Mouse (Mus musculus): Measurements from ENCODE around the gene Scn3b.

Gene Scn3b

DNA sequence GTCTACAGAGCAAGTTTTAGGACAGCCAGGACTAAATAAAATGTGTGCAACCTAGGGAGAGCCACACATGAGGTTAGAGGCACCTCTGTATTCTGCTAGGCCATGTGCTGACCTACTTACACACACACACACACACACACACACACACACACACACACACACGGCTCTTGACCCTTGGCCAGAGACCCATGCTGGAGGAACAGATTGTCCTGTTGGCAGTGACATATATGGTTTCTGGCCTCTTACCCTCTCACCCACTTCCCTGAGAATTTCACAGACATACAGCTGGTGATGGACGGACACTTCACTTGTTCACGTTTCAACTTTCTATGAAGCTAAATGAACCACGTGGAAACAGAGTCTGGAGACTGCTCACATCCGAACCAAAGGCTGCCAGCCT is 49.8 kb downstream of the Scn3b start:
- DNase-seq = no peak

DNA sequence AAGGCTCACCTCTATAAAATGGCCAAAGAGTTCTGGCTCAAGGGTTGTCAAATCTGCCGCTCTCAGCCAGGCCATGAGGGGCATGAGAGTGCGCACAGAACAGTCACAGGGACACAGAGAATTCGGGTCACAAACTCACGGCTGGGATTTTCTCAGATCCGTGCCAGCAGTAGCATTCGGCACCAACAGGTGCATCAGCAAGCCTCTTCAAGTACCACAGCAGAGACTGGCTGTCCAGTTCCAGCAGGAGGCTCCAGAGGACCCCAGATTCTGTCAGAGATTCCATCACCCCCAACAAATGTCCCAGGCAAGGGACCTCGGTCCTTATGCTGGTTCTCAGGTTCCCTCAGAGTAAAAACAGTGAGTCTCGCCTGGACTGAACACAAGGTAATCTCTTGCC is 51.4 kb downstream of the Scn3b start:
- no peak for DNase-seq

DNA sequence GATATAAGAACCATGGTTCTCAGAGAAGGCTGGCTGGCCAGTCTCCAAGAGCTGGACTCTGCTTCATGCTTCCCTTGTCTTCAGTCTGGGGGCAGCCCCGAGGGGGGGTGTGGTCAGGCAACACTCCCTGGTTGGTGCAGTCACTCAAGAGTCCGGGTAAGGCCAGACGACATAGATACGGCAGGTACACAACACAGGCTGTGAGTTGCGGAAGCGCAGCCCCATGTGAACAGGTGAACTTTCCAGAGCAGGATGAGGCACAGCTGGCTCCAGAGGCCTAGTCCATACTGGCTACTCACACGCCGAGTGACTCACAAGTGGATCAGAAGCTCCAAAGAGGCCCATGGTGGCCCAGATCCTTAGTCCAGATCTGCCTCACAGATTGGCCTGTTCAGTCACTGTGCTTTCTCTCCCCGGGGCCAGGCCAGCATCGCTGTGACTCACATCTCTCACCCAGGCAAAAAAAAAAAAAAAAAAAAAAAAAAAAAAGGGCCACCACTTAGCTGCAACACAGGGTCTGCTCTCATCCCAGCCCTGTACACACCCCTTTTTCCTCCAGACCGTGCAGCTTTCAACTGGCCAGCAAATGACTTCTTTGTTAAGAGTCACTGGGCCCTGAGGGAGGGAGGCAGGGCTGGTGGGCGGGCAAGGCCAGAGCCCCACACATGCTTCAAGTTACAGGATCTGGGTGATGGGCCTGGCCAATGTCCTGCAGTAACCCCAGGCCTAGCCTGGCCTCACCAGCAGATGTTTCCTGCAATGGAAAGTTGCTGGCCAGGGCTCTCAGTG is 52.1 kb downstream of the Scn3b start:
- peak; percentile 18 to 38 for DNase-seq

DNA sequence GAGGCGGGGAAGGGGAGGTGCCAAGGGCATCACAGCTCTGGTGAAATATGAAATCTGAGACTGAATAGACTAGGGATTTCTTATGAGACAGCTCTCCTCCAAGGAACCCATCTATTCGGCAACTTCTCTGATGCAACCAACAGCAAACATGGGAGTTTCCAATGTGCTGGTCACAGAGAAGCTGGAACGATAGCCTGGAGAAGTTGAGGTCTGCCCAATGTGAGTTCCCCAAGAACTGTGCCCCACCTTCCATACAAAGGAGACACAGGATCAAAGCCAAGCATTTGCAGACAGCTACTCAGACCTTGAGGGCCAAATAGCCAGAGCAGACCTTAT is 52.6 kb downstream of the Scn3b start:
- no peak for DNase-seq

DNA sequence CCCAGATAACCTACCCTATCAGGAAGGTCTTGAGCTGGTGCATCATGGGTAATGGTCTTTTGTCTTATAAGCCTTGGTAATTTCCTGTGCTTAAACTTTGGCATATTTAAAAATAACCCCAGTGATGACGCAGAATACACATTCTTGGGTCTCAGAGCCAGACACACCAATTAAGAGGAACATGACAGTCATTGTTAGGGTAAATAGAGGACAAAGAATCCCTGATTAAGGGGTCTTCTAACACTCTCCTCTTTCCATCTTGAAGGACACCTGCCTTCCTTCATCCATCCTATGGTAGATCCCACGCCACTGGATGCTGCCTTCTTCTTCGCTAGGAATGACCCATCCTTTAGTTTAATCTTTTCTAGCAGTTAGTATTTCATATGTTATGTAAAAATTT is 53.4 kb downstream of the Scn3b start:
- no peak for DNase-seq

DNA sequence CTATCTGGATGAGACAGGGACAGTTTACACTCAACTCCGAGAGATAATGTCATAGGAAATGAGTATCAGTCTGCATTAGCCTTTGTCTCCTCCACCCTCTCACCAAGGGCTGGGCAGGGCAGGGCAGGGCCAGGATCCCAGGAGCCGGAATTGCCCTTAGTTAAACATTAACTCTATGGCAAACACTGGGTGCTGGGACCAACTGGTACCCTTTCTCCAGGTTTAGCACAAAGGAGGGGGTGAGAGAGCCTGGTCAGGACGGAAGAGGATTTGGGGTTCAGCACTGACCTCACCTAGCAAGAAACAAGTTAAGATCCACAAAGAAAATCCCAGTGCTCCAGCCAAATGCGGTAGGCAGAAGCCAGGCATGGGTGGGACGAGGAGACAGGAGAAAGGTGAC is 54.2 kb downstream of the Scn3b start:
- no peak for DNase-seq

DNA sequence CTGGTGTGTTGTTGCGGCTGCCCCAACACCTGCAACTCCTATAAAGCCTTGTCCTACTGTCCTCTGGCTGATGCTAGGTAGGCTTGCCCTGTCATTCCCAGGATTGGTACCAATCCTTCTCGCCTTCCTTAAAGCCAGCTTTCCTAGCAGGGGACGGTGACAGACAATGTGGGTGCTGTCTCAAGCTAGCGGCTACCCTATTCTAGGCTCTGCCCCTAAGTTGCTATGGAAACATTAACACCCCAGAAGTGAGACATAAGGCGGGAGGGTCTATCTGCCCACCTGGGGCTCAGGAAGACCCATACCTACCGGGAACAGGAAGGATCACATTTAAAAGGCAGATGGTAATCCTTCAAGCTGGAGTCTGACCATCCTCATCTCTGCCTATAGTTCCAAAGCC is 54.8 kb downstream of the Scn3b start:
- no peak for DNase-seq

DNA sequence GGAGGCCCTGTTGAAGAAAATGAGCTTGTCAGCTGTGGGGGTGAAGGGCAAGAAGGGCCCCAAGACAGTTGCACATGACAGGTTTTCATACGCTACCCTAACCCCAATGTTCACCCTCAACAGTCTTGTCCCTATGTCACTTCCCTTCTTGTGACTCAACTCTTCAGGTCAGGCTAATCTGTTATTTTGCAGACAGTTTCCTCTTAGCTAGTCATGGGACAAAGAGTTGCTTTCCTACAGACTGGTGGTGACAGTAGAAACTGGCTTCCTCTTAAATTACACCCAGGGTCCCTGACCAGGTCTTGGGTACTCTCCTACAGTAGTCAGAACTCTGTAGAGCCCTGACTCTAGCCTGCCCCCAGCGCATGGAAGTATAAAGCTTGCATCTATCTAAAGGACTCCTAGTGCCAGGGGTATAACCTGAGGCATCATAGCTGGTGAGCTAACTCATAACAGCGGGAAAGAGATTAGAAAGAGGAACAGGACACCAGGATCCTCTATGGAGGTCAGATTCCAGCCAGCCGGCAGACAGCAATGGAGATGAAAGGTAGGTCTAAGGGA is 55.3 kb downstream of the Scn3b start:
- no peak for DNase-seq

DNA sequence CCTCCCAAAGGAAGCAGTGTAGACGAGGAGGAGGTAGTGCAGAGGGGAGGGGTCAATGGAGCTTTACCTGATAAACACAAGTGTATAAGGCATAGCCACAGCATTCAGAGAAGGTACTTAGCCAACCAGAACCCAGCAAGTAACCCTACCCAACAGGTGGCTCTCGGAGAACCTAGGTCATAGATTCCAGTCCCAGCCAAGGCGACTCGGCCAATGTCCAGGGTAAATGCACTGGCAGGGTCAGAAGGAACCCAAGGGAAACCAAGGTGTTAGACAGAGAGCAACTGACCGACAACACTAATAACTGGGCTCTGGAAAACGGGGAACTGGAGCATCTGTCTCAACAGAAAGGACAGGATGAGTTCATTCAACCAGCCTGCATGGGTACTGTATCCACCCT is 55.8 kb downstream of the Scn3b start:
- no peak for DNase-seq

DNA sequence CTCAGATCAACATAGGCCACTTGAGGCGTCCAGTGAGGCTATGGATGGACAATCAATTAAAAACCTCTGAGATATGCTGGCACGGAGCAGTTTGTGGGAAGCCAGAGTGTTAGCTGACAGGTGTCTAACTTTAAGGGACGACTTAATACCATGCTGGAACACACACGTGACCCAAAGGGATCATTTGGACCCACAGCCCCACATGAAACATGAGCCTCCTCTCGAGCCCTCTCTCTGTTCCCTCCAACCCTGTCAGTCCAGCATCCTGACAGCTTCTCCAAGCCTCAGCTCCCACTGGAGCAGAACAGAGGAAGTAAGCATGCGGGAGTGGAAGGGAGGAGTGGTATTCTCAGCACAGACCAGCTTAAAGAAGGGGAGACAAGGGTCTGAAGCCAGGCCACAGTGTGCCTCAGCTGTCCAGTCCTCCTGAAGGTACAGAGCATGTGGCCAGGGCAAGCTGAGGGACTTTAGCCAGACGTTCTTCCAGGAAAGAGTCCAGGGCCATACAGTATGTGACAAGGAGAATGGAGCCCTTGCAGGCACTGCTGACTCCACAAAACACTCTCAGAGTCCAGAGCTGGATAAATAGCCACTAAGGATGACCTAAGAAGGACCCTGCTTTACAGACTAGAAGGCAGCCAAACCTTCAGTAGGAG is 57.4 kb downstream of the Scn3b start:
- DNase-seq = no peak

DNA sequence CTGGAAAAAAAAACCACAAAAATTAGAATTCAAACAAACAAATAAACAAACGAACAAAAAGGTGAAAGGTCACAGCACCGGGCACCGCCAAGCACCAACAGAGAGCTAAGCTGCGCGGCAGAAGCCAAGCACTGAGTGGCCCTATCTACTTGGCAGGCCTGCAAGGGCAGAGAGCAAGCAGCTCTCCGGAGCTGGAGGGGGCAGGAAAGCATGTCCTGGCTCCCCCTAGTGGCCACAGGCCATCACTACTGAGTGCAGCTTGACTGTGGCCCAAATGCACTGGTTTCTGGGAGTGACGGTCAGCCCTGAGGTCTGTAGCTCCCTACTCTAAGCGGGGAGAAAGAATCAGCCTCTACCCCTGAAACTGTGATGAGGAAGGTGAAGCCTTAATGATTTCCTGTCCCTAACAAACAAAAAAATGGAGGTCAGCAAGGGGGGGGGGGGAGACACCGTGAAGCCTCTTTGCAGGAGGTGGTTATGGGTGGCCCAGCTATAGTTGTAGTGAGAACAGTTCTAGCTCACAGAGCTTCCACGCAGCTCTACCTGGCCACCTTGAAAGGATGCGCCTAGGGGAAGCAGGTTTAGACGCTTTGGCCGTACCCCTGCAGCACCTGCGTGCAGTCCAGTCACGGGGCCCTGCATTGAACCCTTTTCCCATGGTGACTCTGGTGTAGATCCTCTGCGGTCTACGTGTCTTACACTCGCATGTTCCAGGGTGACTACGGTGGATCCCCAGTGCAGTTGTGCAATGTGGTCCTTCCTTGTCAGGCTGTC is 61.8 kb downstream of the Scn3b start:
- peak; percentile 60 to 79 for DNase-seq

DNA sequence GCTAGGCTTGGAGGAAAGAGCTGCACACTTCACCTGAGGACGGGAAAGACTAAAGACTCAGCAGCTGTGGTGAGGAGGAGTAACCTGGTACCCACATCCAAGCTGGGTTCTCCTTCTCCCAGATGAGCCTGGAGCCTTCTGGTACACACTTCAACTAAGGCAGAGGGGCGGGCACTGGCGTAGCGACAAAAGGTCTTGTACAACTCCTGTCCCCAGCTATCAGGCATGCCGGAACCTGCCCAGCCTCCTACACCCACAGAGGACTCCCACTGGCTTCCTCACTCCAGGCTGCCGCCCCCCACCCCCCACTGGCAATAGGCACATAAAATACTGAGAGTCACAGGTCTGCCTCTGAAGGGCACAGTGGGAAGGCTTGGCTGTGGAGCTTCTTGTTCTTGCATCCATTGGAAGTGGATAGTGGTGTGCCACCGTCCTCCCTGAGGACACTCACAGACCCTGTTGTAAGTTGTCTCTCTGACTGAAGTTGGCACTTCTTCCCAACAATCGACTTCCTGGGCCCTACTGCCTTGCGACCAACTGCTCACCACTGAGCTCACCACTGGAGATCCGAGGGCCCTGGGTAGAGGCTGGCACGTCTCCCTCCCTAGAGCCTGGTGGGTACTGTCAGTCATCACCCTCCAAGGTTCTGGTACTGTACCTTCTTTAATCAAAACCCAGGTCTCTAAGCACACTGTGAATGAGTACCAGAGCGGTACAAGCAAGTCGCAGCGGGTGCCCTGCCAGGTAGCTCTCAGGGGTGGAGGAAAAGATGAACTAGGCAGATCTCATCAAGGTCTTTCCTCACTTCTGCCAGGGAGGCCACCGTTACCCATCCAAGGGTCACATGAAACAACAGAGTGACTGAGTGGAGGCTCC is 62.6 kb downstream of the Scn3b start:
- DNase-seq = no peak

DNA sequence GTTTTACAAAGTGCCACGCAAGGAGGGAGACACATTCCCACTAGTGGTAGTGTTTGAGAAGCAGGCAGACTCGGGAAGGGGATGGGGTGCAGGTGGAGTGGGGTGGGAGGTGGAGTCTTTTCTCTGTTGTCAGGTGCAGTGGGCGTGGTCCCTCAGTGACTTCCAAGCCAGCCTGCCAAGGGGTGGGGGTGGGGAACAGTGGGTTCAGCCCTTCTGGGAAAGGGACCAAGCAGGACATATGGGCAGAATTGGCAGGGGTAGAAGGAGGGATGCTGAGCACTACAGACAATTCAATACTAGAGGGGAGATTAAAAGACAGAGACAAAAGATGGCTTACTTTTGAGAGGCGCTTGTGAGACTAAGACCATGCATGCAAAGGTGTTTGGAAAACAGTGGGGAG is 63.3 kb downstream of the Scn3b start:
- no peak for DNase-seq

DNA sequence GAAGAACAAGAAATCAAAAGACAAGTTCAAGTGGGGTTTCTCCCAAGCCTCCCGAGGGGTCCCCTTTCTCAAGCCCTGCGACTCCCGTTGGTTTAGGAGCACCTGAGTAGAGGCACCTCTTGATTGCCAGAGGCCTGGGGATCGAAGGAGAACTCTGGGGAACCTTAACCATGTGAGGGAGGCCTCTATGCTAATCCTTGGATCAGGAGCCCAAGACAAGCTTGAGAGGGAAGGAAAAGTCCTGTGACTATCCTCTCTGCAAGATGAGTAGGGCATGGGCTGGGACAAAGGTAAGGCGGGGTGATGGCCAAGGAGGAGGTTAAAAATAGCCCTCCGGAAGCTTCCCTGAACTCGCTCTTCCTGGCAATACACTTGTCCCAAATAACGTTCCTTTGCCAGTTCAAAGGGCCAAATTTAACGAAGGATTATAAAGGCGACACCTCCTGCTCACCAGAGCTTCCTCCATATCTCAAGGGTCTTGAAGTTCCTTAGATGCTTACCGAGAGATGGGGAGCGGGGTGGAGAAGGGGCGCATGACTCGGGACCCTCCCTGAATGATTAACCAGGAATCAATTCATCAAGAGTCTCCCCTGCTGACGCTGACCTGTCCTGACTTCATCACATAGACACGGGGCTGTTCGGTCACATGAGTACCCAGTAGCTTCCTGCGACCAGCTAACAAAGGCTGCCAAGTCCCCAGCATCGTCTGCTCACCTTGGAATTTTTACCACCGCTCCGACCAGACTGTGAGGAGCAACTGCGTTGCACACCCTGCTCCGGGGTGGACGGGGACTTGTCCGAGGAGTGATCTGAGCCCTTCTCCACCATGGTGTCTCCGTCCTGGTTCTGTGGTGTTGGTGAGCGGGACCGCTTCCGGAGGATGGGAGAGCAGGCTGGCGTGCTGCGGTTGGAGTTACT is 64.0 kb downstream of the Scn3b start:
- DNase-seq = no peak

DNA sequence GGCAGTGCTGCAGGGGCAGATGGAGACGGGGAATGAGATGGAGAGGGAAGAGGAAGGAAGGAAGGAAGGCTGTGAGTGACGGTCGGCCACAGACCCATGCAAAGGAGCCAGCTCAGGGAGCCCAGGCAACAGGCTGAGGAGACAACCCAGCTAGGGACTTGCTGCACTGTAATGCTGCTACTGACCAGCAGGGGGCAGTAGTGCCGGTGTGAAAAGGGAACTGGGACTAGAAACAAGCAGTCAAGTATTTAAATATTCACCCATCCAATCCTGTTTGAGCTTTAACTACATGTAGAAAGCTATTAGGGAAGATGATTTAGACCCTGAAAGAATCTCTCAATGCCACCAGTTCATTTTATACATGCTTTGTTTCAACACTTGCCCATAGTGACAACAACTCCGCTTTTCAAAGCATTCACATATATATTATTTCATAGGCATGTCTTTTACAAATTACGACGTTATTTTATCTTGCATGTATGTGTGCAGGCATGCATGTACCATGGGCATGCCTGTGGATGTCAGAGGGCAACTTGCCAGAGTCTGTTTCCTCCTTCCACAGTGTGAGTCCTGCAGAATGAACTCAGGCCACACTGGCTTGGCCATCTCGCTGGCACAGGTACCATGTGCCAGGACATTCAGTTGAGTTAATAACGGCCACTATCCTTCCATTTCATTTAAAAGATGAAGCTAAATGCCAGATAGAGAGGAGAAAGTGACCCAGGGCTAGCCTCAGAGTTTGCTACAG is 64.8 kb downstream of the Scn3b start:
- DNase-seq = peak; percentile 28 to 74

DNA sequence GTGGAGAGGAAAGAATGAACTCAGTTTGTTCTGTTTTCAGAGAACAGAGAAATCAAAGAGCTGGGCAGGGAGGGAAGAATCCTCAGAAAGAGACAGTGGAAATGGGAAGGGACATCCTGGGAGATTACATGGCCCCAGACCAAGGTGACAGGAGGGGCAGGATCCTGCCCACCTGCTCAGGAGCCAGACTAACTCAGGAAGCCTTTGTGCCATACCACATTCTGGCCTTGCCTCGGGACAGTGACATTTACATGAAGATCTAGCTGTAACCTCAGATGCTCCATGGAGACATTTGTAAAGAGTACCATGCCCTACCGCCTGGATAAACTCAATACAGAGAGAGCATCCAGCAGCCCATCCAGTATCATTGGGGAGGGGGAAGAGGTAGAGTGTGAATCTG is 65.6 kb downstream of the Scn3b start:
- DNase-seq = no peak

DNA sequence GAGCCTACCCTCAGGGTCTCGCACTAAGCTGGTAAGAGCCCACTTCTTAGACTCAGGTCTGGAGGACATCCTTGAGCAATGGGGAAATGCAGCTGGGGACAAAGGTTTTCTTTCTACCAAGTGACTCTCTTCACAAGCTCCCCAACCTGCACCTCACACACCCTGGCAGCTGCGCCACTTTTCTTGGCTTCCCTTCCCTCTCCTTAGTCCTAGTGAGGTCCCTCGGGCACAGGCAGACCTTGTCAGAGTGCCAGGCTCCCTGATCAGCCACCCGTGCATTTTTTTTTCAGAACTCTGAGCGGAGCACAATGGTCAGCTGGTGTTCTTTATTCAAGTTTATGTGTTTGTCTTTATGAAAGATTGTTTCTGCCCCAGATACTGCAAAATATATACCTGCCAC is 67.7 kb downstream of the Scn3b start:
- no peak for DNase-seq

DNA sequence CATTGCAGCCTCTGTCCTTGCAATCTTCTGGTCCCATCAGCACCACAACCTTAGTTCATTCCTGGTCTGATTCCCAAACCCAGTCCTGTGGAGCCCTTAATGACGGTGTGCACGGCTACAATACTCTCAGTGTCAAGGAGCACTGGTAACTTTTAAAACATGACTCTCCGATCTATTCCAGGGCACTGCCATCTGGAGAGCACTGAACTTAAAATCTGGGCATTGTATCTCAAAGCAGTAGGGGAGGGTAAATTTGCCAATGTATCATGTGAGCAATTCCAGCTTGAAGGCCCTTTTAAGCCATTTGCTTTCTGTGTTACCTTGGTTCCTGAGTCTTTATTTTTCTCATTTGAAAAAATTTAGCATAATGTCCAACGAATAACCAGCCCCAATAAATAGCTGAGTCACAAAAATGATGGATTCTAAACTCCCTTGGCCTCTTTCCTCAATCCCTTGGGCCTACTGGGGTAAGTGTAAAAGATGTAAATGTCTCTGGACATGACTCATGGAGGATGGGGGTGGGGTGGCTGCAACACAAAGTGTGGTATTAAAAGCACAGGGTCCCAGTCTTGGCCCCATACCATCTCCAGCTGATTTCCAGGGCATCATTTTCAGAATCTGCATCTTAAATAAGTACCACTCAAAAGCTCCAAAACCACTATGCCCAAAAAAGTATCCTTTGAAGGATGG is 68.3 kb downstream of the Scn3b start:
- DNase-seq = no peak

DNA sequence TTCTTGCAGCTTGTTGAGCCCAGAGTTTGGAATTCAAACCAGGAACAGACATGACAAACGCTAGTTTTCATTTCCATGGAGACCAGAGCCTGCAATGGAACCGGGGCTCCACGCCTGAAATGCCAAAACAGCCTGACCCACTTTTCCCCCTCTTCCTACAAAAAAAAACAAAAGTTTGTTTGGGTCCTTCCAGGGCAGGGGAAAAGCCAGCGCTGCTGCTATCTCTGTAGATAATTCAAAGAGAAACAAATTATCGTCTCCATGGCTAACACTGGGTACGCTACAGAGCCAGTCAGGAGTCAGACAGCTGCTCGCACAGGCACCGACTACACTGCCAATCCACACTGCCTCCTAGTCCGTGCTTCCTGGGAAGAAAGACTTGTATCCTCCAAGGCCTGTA is 70.6 kb downstream of the Scn3b start:
- DNase-seq = no peak

Measured in spleen, adult 18-20 months (tissue).